Comparison of ENCODE assay signal across 13 mouse cellular contexts in genomic region chr10:69720452-69720851, GRCm38 (mm10).
DNase-seq lines count a peak whose midpoint lies in the region; ATAC-seq and TF ChIP-seq lines count a peak whose summit lies in the region.
"Had no signal": no experiment of that assay in that cellular context is flagged by ENCODE, and none has a peak within 500 bp of the region (broad histone marks: within the 10 kb centered on the region; RNA-seq: fewer than 3 reads in every experiment).

No protein-coding gene starts in this region.

- no peak for TF ChIP-seq CTCF in heart, adult 2 months (IDR thresholded peaks at IDR 0.05)

- peaks cover 15% of the 10 kb centered on the region for H3K4me1 ChIP-seq in heart, embryonic 13.5 days
- H3K4me1 ChIP-seq in hindbrain, embryonic 12.5 days = peaks cover 46% of the 10 kb centered on the region
- peaks cover 47% of the 10 kb centered on the region for H3K4me1 ChIP-seq in midbrain, embryonic 14.5 days (ENCODE audit: control insufficient read depth, insufficient read depth, low read length)
- H3K4me1 ChIP-seq in heart, adult 2 months (ENCODE audit: control insufficient read depth, insufficient read depth, low read length) = no peaks in the 10 kb centered on the region

- no peak for TF ChIP-seq EP300 in heart, adult 2 months (IDR thresholded peaks at IDR 0.05; ENCODE audit: insufficient read depth, low read depth, low read length)

- no peak overlapping the region for H3K4me3 ChIP-seq in heart, embryonic 13.5 days
- H3K4me3 ChIP-seq in hindbrain, embryonic 12.5 days = no peak overlapping the region
- H3K4me3 ChIP-seq in midbrain, embryonic 14.5 days (replicated peaks; ENCODE audit: low read depth, low read length) = no peak overlapping the region
- H3K4me3 ChIP-seq in heart, adult 2 months = no peak overlapping the region
- H3K4me3 ChIP-seq: stomach, embryonic 15.5 days had no signal

- ATAC-seq in heart, embryonic 13.5 days (ENCODE audit: extremely low read depth, insufficient number of reproducible peaks, low FRiP score, low TSS enrichment) = no peak
- ATAC-seq in hindbrain, embryonic 12.5 days (ENCODE audit: low FRiP score) = peak; percentile 33
- 0 out of 2 replicates have a peak, but pooled peaks have one; percentile 32 for ATAC-seq in midbrain, embryonic 14.5 days (ENCODE audit: low FRiP score, low TSS enrichment)
- no peak for ATAC-seq in frontal cortex, adult (ENCODE audit: low TSS enrichment)
- ATAC-seq: Patski had no signal

- H3K27ac ChIP-seq in heart, embryonic 13.5 days (replicated peaks) = 0 out of 2 replicates have a peak overlapping the region, but pooled peaks have one; percentile 26
- H3K27ac ChIP-seq in hindbrain, embryonic 12.5 days = peak overlapping the region; percentile 82
- peak overlapping the region; percentile 74 for H3K27ac ChIP-seq in midbrain, embryonic 14.5 days (replicated peaks; ENCODE audit: low read depth, low read length)
- no peak overlapping the region for H3K27ac ChIP-seq in heart, adult 2 months
- H3K27ac ChIP-seq: liver, embryonic 14.5 days; stomach, embryonic 15.5 days had no signal

- no peak overlapping the region for H3K9ac ChIP-seq in heart, embryonic 13.5 days
- H3K9ac ChIP-seq in hindbrain, embryonic 12.5 days = no peak overlapping the region
- H3K9ac ChIP-seq in midbrain, embryonic 14.5 days (replicated peaks; ENCODE audit: low read length) = no peak overlapping the region; the same call in 1 of the 2 replicates
- no peak overlapping the region for H3K9ac ChIP-seq in heart, adult 2 months (ENCODE audit: low read depth, low read length)
- H3K9ac ChIP-seq: liver, embryonic 14.5 days; stomach, embryonic 15.5 days had no signal

- intact Hi-C loops in heart, adult 2 months (cut with DNase I) = no loop called here

- H3K79me2 ChIP-seq in heart, adult 2 months (replicated peaks; ENCODE audit: control insufficient read depth, insufficient read depth, low read length) = no peaks in the 10 kb centered on the region

- H3K36me3 ChIP-seq in heart, embryonic 13.5 days = no peaks in the 10 kb centered on the region
- no peaks in the 10 kb centered on the region for H3K36me3 ChIP-seq in hindbrain, embryonic 12.5 days
- H3K36me3 ChIP-seq in midbrain, embryonic 14.5 days (ENCODE audit: control insufficient read depth, insufficient read depth, low read length) = no peaks in the 10 kb centered on the region
- H3K36me3 ChIP-seq in heart, adult 2 months (ENCODE audit: control insufficient read depth, insufficient read depth, low read length) = no peaks in the 10 kb centered on the region
- H3K36me3 ChIP-seq: stomach, embryonic 15.5 days had no signal

- H3K9me3 ChIP-seq in heart, embryonic 13.5 days = no peaks in the 10 kb centered on the region
- H3K9me3 ChIP-seq in hindbrain, embryonic 12.5 days (replicated peaks) = no peaks in the 10 kb centered on the region
- no peaks in the 10 kb centered on the region for H3K9me3 ChIP-seq in midbrain, embryonic 14.5 days (ENCODE audit: control insufficient read depth, low read length)
- H3K9me3 ChIP-seq: stomach, embryonic 15.5 days had no signal

- no peaks in the 10 kb centered on the region for H3K27me3 ChIP-seq in heart, embryonic 13.5 days (replicated peaks)
- H3K27me3 ChIP-seq in hindbrain, embryonic 12.5 days = no peaks in the 10 kb centered on the region
- no peaks in the 10 kb centered on the region for H3K27me3 ChIP-seq in midbrain, embryonic 14.5 days (ENCODE audit: control insufficient read depth, insufficient read depth, low read length)
- H3K27me3 ChIP-seq in heart, adult 2 months (ENCODE audit: control insufficient read depth, insufficient read depth, low read length) = no peaks in the 10 kb centered on the region
- H3K27me3 ChIP-seq: Patski; stomach, embryonic 15.5 days had no signal

- H3K4me2 ChIP-seq in heart, embryonic 13.5 days = no peak overlapping the region
- H3K4me2 ChIP-seq in hindbrain, embryonic 12.5 days (replicated peaks) = peak overlapping the region; percentile 26
- peak overlapping the region; percentile 30 for H3K4me2 ChIP-seq in midbrain, embryonic 14.5 days (ENCODE audit: low read length)
- H3K4me2 ChIP-seq: stomach, embryonic 15.5 days had no signal

- TF ChIP-seq POLR2A in heart, adult 2 months (IDR thresholded peaks at IDR 0.05; ENCODE audit: insufficient read depth, low read depth, low read length) = no peak

- DNase-seq in heart, postnatal 4 days = no peak
- peak; percentile 39 for DNase-seq in embryo, embryonic 10.5 days (ENCODE audit: low spot score)
- DNase-seq in midbrain, embryonic 14.5 days = peak; percentile 62
- DNase-seq in spleen, postnatal 36 days (ENCODE audit: low spot score in 2 of 2) = no peak
- no peak for DNase-seq in heart, adult 2 months
- DNase-seq: adrenal gland, postnatal 25 days; heart, adult 18-20 months had no signal

- 85% methylated on average over 10 of the region's 10 CpGs for WGBS in heart, embryonic 13.5 days
- WGBS in hindbrain, embryonic 12.5 days = 32% methylated on average over 10 of the region's 10 CpGs
- 7% methylated on average over 10 of the region's 10 CpGs for WGBS in midbrain, embryonic 14.5 days
- 94% methylated on average over 10 of the region's 10 CpGs for WGBS in heart, adult 2 months

Comparison
In these comparisons a context has a peak if more than half of its experiments do, and no peak if none do; other contexts are left out.
1. ATAC-seq: peak in hindbrain, embryonic 12.5 days (single experiment) and midbrain, embryonic 14.5 days (single experiment); none in heart, embryonic 13.5 days (single experiment) and frontal cortex, adult (single experiment).
2. DNase-seq: peak in embryo, embryonic 10.5 days (single experiment) and midbrain, embryonic 14.5 days (single experiment); none in heart, postnatal 4 days (single experiment), spleen, postnatal 36 days (0 of 2) and heart, adult 2 months (0 of 2).